Mouse (Mus musculus): Measurements from ENCODE around the gene Lrrc4. TPM values are rescaled to one million over a fixed set of nuclear protein-coding genes. Genes with fewer than 3 reads are reported as not detected.

Lrrc4 gene
- polyA plus RNA-seq (2016; fragmentation: Nextera tagmentation; extraction: Ambion mirVana) = 1.5 and 2.3 TPM in 2 replicates

- Histone ChIP-seq H3K36me3 (peaks cover 10% of the 10 kb centered on the region), H3K27ac (replicated peaks) (peak within 1 kb of the TSS; percentile 91), H3K4me1 (peaks cover 76% of the 10 kb centered on the region), H3K4me3 (peak within 1 kb of the TSS; percentile 82), H3K9me3 (replicated peaks) (no peaks in the 10 kb centered on the region), H3K27me3 (ENCODE audit: low read depth, poor library complexity, severe bottlenecking) (peaks cover 57% of the 10 kb centered on the region)
- peak; percentile 42 for DNase-seq (ENCODE audit: low spot score)
- 19% methylated on average over 27 of the region's 27 CpGs for WGBS
Measured at GRCm38 (mm10) chr6:28831011-28831853, at the start of gene Lrrc4. Gene Lrrc4 (minus strand): TSS chr6:28831747.

GRCm38 (mm10) chr6:28880909-28881308 is 49.4 kb upstream of the Lrrc4 start:
- H3K36me3 ChIP-seq = peaks cover 54% of the 10 kb centered on the region
- no peaks in the 10 kb centered on the region for H3K27me3 ChIP-seq (ENCODE audit: low read depth, poor library complexity, severe bottlenecking)
- H3K27ac ChIP-seq (replicated peaks) = no peak overlapping the region
- peaks cover 49% of the 10 kb centered on the region for H3K4me1 ChIP-seq
- no peak overlapping the region for H3K4me3 ChIP-seq
- WGBS = 83% methylated on average over 4 of the region's 4 CpGs
- no peak for DNase-seq (ENCODE audit: low spot score)
- H3K9me3 ChIP-seq (replicated peaks) = no peaks in the 10 kb centered on the region

- no peak for DNase-seq (ENCODE audit: low spot score)
- no peak overlapping the region for H3K4me3 ChIP-seq
- H3K27me3 ChIP-seq (ENCODE audit: low read depth, poor library complexity, severe bottlenecking) = no peaks in the 10 kb centered on the region
- WGBS = 74% methylated on average over 8 of the region's 8 CpGs
- H3K36me3 ChIP-seq = peaks cover 48% of the 10 kb centered on the region
- H3K27ac ChIP-seq (replicated peaks) = no peak overlapping the region
- peaks cover 53% of the 10 kb centered on the region for H3K4me1 ChIP-seq
- no peaks in the 10 kb centered on the region for H3K9me3 ChIP-seq (replicated peaks)
Measured at GRCm38 (mm10) chr6:28879315-28879714, 47.8 kb upstream of the Lrrc4 start.

GRCm38 (mm10) chr6:28877945-28878666 is 46.6 kb upstream of the Lrrc4 start:
- no peaks in the 10 kb centered on the region for H3K9me3 ChIP-seq (replicated peaks)
- H3K27ac ChIP-seq (replicated peaks) = peak overlapping the region; percentile 79
- WGBS = 18% methylated on average over 7 of the region's 7 CpGs
- H3K4me3 ChIP-seq = no peak overlapping the region
- DNase-seq (ENCODE audit: low spot score) = peak; percentile 37
- peaks cover 36% of the 10 kb centered on the region for H3K36me3 ChIP-seq
- no peaks in the 10 kb centered on the region for H3K27me3 ChIP-seq (ENCODE audit: low read depth, poor library complexity, severe bottlenecking)
- peaks cover 65% of the 10 kb centered on the region for H3K4me1 ChIP-seq

- Histone ChIP-seq H3K36me3 (peaks cover 26% of the 10 kb centered on the region), H3K9me3 (replicated peaks) (no peaks in the 10 kb centered on the region), H3K27me3 (ENCODE audit: low read depth, poor library complexity, severe bottlenecking) (no peaks in the 10 kb centered on the region), H3K4me1 (peaks cover 78% of the 10 kb centered on the region), H3K4me3 (no peak overlapping the region), H3K27ac (replicated peaks) (no peak overlapping the region)
- WGBS = 30% methylated on average over 3 of the region's 3 CpGs
- DNase-seq (ENCODE audit: low spot score) = no peak
Measured at GRCm38 (mm10) chr6:28876492-28876891, 44.9 kb upstream of the Lrrc4 start.

GRCm38 (mm10) chr6:28875333-28875732 is 43.8 kb upstream of the Lrrc4 start:
- no peaks in the 10 kb centered on the region for H3K9me3 ChIP-seq (replicated peaks)
- no peak for DNase-seq (ENCODE audit: low spot score)
- H3K4me1 ChIP-seq = peaks cover 69% of the 10 kb centered on the region
- no peaks in the 10 kb centered on the region for H3K27me3 ChIP-seq (ENCODE audit: low read depth, poor library complexity, severe bottlenecking)
- 100% methylated on average over 1 of the region's 1 CpGs for WGBS
- peaks cover 18% of the 10 kb centered on the region for H3K36me3 ChIP-seq
- no peak overlapping the region for H3K4me3 ChIP-seq
- no peak overlapping the region for H3K27ac ChIP-seq (replicated peaks)

GRCm38 (mm10) chr6:28874759-28875158 is 43.2 kb upstream of the Lrrc4 start:
- H3K36me3 ChIP-seq = peaks cover 14% of the 10 kb centered on the region
- peaks cover 65% of the 10 kb centered on the region for H3K4me1 ChIP-seq
- H3K9me3 ChIP-seq (replicated peaks) = no peaks in the 10 kb centered on the region
- H3K27me3 ChIP-seq (ENCODE audit: low read depth, poor library complexity, severe bottlenecking) = no peaks in the 10 kb centered on the region
- 89% methylated on average over 5 of the region's 5 CpGs for WGBS
- DNase-seq (ENCODE audit: low spot score) = no peak
- no peak overlapping the region for H3K4me3 ChIP-seq
- H3K27ac ChIP-seq (replicated peaks) = no peak overlapping the region

DNA sequence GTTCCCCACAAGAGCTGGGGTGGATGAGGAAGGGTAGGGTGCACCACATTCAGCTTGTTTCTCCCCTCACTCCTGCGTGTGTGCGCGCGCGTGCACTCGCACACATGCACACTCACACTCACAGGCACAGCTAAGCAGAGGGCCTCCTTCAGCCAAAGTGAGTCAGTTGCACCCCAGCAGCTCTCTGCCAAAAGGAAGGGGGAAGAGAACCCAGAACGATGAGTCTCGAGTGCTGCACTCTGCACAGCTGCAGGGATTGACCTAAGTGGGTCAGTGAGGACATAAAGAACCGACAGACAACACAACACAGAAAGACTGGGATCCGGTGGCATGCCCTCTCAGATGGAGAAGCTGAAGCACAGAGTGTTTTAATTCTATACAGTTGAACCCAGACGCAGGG is 42.5 kb upstream of the Lrrc4 start:
- no peak overlapping the region for H3K4me3 ChIP-seq
- peaks cover 58% of the 10 kb centered on the region for H3K4me1 ChIP-seq
- H3K27me3 ChIP-seq (ENCODE audit: low read depth, poor library complexity, severe bottlenecking) = no peaks in the 10 kb centered on the region
- peak overlapping the region; percentile 65 for H3K27ac ChIP-seq (replicated peaks)
- WGBS = 80% methylated on average over 11 of the region's 11 CpGs
- DNase-seq (ENCODE audit: low spot score) = no peak
- H3K9me3 ChIP-seq (replicated peaks) = no peaks in the 10 kb centered on the region
- peaks cover 14% of the 10 kb centered on the region for H3K36me3 ChIP-seq

GRCm38 (mm10) chr6:28872421-28872795 is 40.9 kb upstream of the Lrrc4 start:
- no peaks in the 10 kb centered on the region for H3K27me3 ChIP-seq (ENCODE audit: low read depth, poor library complexity, severe bottlenecking)
- peaks cover 14% of the 10 kb centered on the region for H3K36me3 ChIP-seq
- H3K4me1 ChIP-seq = peaks cover 45% of the 10 kb centered on the region
- DNase-seq (ENCODE audit: low spot score) = no peak
- no peak overlapping the region for H3K27ac ChIP-seq (replicated peaks)
- 91% methylated on average over 3 of the region's 3 CpGs for WGBS
- H3K4me3 ChIP-seq = no peak overlapping the region
- no peaks in the 10 kb centered on the region for H3K9me3 ChIP-seq (replicated peaks)

DNA sequence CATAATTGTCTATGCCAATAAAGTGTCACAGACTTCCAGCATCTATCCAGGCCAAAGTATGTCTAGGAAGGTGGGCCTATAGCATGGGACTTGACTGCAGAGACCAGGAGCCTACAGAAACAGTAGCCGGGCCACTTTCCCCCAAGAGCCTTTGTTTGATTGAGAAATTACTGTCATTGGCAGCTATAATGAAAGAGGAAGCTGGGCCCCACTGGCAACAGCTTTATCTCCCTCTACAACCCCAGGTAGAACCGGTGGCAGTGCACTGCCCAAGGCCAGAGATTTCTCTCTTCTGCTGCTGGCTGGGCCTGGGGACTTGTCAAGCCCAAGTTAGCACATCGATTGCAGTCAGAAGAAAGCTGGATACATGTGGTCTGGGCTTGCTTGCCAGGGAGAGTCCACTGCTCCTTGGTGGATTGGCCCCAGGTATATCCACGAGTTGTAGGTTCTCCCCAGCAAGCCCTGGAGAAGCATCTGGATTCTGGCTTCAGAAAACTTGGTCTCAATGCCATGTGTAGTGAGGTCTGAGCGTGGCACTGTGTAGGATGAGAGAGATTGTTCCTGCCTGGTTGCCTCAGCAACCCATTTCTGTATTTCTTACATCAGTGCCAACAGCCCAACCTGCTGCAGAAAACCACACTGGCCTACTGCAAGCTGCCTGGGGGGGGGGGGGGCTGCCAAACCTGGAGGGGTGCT is 40.3 kb upstream of the Lrrc4 start:
- peaks cover 9% of the 10 kb centered on the region for H3K36me3 ChIP-seq
- no peaks in the 10 kb centered on the region for H3K9me3 ChIP-seq (replicated peaks)
- H3K27ac ChIP-seq (replicated peaks) = no peak overlapping the region
- no peak overlapping the region for H3K4me3 ChIP-seq
- 91% methylated on average over 5 of the region's 5 CpGs for WGBS
- DNase-seq (ENCODE audit: low spot score) = no peak
- no peaks in the 10 kb centered on the region for H3K27me3 ChIP-seq (ENCODE audit: low read depth, poor library complexity, severe bottlenecking)
- peaks cover 40% of the 10 kb centered on the region for H3K4me1 ChIP-seq

GRCm38 (mm10) chr6:28867516-28868251 is 36.1 kb upstream of the Lrrc4 start:
- no peak overlapping the region for H3K4me3 ChIP-seq
- no peak for DNase-seq (ENCODE audit: low spot score)
- no peaks in the 10 kb centered on the region; the same call in 1 of the 2 replicates for H3K36me3 ChIP-seq
- H3K27ac ChIP-seq (replicated peaks) = no peak overlapping the region
- H3K27me3 ChIP-seq (ENCODE audit: low read depth, poor library complexity, severe bottlenecking) = no peaks in the 10 kb centered on the region
- H3K9me3 ChIP-seq (replicated peaks) = no peaks in the 10 kb centered on the region
- H3K4me1 ChIP-seq = peaks cover 17% of the 10 kb centered on the region
- WGBS = 89% methylated on average over 2 of the region's 2 CpGs

DNA sequence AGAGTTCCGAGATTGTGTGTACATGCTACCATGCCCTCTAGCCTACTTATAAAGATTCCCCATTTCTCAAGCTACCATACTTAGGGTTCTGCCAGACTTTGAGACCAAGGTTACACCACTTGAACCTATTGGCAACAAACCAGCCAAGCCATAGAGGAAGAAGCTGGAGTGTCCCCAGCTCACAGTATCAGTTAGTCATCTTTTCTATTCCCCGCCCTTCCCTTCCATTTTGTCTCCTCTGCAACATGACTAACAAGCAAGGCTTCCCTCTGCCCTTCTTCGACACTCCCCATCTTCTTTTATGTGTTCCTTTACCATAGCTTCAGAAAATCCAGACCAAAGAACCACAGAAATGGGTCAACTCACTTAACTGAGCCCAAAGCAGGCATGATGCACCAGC is 34.7 kb upstream of the Lrrc4 start:
- no peak overlapping the region for H3K4me3 ChIP-seq
- no peak for DNase-seq (ENCODE audit: low spot score)
- peaks cover 10% of the 10 kb centered on the region; the same call in 1 of the 2 replicates for H3K4me1 ChIP-seq
- H3K36me3 ChIP-seq = no peaks in the 10 kb centered on the region; the same call in 1 of the 2 replicates
- 93% methylated on average over 3 of the region's 3 CpGs for WGBS
- no peak overlapping the region for H3K27ac ChIP-seq (replicated peaks)
- no peaks in the 10 kb centered on the region for H3K9me3 ChIP-seq (replicated peaks)
- no peaks in the 10 kb centered on the region for H3K27me3 ChIP-seq (ENCODE audit: low read depth, poor library complexity, severe bottlenecking)
